Mouse (Mus musculus) forelimb bud, embryonic 11.5 days (tissue): ENCODE measurements around the gene Cd72.
A peak's percentile ranks its signal among the peaks of the same experiment; 100 is the strongest.
"Not testable (repeated sequence)": the region's sequence is repeated elsewhere in the genome, so short reads cannot be mapped to it uniquely, and the experiment has no call there.

Experiments
- DNase-seq: peaks from one replicate; pipeline ENCODE4 v3.0.0-alpha.2; 2012; ENCODE audit warnings: low read depth, low spot score

The Cd72 gene

GRCm38 (mm10) chr4:43454041-43454836 is at the start of gene Cd72:
Cd72 (minus strand) TSS chr4:43454628.
- no peak for DNase-seq

DNA sequence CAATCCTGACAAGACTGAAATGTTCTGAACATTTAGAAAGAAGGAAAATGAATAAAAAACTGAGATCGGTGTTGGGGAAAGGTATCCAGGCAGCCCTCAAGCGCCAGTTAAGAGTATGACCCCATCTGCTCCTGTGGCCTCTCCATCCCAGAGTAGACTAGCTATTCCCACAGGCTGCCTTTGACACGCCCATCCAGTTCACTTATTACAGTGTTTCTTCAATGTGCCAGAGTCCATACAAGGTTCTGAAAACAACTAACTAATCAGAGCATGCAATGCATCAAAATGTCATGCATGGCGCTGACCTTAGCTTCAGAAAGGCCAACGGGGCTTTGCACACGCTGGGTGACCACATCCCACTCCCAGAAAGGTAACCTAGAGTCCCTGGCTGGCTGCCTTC is 49.1 kb upstream of the Cd72 start:
- DNase-seq: no peak

GRCm38 (mm10) chr4:43503041-43503440 is 48.6 kb upstream of the Cd72 start:
- DNase-seq: no peak

GRCm38 (mm10) chr4:43499407-43500333 is 45.2 kb upstream of the Cd72 start, which contains the start of gene Arhgef39:
Arhgef39 (minus strand) TSS chr4:43499695.
- peak; percentile 84 for DNase-seq

DNA sequence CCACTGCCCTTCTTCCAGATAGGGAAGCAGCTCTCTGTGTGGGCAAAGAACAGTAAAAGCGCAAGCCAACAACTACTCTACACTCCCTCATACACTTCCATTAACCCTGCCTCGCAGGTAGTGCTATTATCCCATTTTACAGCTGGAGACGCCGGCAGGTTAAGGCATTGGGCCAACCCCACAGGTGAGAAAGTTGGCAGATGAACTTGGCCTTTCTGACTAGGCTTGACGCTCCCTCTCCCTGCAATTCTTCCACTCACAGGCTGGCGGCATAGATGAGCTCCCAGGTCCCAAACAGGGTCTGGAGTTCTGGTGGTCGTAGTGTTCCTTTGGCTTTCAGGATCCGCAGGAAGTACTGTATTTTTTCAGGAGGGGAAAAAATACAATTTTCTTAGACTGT is 44.6 kb upstream of the Cd72 start:
- peak; percentile 53 for DNase-seq

DNA sequence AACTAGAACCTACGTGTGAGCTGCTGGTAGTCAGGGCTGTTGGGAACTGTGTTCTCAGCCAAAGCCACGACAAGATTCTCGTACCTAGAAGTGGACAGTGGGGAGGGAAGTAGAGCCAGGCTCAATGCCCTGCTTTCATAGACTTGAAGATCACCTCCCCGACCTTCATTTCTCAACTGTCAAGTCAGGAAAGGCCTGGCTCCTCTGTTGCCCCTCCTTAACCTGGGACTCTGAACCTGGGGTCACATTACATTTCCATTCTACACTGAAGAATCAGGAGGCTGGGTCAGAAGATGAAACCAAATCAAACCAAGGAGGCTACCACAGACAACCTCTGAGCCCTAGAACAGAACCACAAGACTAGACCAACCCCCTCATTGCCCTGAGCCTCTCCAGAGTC is 43.5 kb upstream of the Cd72 start:
- no peak for DNase-seq

DNA sequence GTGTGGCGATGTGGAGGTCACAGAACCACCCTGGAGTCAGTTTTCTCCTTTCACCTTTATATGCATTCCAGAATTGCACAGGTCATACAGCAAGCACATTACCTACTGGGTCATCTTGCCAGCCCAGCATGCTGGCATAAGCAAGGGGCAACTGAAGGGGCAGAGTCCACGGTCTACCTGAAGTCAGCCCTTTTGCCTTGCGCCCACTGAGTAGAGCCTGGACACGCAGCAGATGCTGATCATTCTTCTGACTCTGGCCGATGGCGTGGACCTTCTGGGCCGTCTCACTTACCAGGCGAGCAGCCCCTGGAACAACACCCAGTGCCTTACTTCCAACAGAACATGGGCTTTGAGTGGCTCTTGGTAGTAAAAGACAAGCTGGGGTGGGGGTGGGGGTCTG is 43.0 kb upstream of the Cd72 start:
- no peak for DNase-seq

GRCm38 (mm10) chr4:43496587-43496986 is 42.2 kb upstream of the Cd72 start:
- no peak for DNase-seq

DNA sequence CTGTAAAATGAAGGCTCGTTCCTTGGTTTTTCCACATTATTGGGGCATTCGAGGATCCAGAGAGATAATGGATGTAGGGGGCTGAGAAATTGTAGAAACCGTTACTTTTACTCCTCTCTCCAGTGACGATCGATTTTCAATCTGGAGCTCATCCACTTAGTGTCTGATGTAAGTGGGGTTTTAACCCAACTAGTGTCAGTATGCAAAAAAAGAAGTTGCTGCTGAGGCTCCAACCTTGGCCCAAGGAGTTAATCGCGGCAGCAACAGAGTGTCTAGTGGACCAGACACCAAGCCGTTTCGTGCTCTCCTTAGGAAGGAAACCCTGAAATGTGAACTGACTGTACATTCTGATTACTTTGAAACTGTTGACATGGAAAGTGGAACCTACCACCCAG is 39.4 kb upstream of the Cd72 start:
- no peak for DNase-seq

- DNase-seq: peak; percentile 97
Measured at GRCm38 (mm10) chr4:43493186-43493845, 38.9 kb upstream of the Cd72 start.

GRCm38 (mm10) chr4:43492821-43493185 is 38.4 kb upstream of the Cd72 start, which contains the start of gene Ccdc107:
Ccdc107 (plus strand) TSS chr4:43492900.
- peak; percentile 96 for DNase-seq

DNA sequence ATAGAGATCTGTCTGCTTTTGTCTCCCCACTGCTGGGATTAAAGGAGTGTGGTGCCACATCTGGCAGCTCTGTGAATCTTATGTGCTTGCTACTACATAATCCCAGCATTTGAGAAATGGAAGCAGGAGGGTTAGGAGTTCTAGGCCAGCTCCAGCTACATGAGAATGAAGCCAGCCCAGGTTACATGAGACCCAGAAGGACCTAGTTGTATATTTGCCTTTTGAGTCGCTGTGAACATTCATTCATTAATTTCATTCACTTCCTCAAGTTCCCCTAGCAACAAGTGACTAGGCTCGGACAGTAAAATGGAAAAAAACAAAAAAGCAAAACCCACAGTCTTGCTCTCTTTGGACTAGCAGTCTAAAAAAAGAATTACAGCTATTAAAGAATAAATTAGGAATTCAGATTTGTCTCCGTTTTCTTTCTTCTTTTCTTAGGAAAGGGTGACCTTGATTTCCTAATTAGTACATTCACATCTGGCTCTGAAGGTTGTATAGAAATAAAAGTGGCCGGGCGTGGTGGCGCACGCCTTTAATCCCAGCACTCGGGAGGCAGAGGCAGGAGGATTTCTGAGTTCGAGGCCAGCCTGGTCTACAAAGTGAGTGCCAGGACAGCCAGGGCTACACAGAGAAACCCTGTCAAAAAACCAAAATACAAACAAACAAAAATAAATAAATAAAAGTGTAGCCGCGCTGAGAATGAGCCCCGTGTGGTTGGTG is 37.8 kb upstream of the Cd72 start:
- DNase-seq: no peak

GRCm38 (mm10) chr4:43490801-43491200 is 36.4 kb upstream of the Cd72 start:
- no peak for DNase-seq

DNA sequence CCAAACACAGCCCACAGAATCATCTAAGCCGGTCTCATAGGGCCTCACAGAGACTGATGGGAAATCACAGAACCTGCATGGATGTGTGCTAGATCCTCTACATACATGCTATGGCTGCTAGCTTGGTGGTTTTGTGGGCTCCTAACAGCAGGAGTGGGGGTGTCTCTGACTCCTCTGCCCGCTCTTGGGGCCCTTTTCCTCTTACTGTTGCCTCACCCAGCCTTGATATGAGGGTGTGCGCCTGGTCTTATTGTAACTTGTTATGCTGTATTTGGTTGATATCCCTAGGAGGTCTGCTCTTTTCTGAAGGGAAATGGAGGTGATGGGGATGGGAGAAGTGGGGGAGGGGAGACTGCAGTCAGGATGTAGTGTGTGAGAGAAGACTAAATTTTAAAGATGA is 35.2 kb upstream of the Cd72 start:
- no peak for DNase-seq

- not testable (repeated sequence) for DNase-seq
Measured at GRCm38 (mm10) chr4:43485666-43486065, 31.2 kb upstream of the Cd72 start.

GRCm38 (mm10) chr4:43483535-43484091 is 29.2 kb upstream of the Cd72 start, which contains the start of gene Sit1:
Sit1 (minus strand) TSS chr4:43483734.
- DNase-seq: no peak

GRCm38 (mm10) chr4:43482591-43482990 is 28.2 kb upstream of the Cd72 start:
- no peak for DNase-seq

GRCm38 (mm10) chr4:43481894-43482456 is 27.5 kb upstream of the Cd72 start:
- no peak for DNase-seq

DNA sequence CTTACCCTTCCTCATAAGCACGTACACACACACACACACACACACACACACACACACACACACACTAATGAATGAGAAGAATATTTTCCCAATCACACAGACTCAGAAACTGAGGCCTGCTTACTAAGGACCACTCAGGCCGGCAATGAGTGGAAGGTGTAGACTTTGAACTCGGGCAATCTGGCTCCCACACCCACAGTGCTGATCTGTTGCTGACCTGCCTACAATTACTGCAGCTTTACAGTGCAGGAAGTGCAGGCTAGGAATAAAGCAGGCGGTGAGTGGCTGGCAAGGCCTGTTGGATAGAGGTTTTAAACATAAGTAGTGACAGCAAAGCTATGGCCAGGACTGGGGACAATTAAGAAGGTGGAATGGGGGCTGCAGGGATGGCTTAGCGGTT is 26.6 kb upstream of the Cd72 start:
- no peak for DNase-seq
